Mouse (Mus musculus) erythroblast, embryonic 14.5 days (primary cell): ENCODE results near the gene Insig2.

ENCODE experiments used
- GATA1 ChIP-seq: IDR thresholded peaks from 2 replicates; pipeline ENCODE4 v1.6.1; 2012; ENCODE audit warnings: low read length, inconsistent platforms, mixed read lengths
- TAL1 ChIP-seq: IDR thresholded peaks from 3 replicates; pipeline ENCODE4 v1.6.1; 2012; ENCODE audit warnings: low read length, inconsistent platforms, mixed read lengths

DNA sequence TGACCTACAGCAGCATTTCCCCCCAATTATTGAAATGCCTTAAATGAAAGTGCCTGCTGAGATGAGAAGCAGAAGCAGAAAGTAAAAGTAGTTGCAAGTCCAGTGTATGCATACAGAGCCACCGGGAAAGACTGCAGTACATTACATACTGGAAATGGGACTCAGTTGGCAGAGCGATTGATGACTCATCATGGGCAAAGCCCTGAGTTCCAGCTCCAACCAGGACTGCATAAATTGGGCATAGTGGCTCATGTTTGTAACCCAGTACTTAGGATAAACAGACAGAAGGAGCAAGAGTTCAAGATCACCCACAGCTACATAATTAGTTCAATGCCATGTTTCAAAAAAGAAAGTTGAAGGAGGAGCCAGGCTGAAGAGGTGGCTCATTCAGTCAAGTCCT is 45.5 kb upstream of the Insig2 start:
- TF ChIP-seq GATA1 (no peak), TAL1 (no peak)
